In the genomic region with DNA sequence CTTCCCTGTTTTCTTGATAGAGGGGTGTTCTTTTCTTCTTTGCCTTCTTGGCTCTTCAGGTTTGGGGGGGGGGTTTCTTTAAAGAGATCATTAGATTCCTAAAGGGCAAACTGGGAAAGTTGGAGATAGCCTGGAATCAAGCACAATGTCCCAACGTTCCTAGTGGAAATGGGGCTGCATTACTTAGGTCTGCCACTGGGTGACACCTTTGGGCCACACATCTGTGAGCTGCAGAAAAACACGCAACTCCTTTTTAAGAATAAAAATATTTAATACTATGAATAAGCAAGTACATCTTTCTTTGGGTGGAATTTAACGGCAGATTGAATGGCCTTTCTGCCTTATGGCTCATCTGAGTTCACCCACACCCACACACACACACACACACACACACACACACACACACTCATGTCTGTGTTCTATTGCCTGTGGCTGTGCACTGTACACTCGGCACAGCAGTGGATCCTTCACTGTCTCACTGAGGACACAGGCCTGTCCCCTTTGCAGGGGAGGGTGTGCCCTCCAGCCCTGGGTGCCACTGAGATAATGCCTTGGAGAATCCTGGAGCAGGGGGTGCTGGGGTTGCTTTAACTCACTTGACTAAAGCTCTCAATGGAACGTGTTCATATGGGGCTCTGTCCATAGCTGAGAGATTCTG, we compare ENCODE assay signal across 9 mouse cellular contexts.
A peak's percentile ranks its signal among the peaks of the same experiment; 100 is the strongest.
DNase-seq lines count a peak whose midpoint lies in the region; ATAC-seq lines count a peak whose summit lies in the region.
"Had no signal": no experiment of that assay in that cellular context is flagged by ENCODE, and none has a peak within 500 bp of the region (broad histone marks: within the 10 kb centered on the region; RNA-seq: fewer than 3 reads in every experiment).

No protein-coding gene starts in this region.

- no peak overlapping the region for H3K4me3 ChIP-seq in embryonic facial prominence, embryonic 14.5 days (ENCODE audit: low read depth, low read length)
- H3K4me3 ChIP-seq: heart, embryonic 15.5 days had no signal

- no peaks in the 10 kb centered on the region for H3K27me3 ChIP-seq in embryonic facial prominence, embryonic 14.5 days (replicated peaks; ENCODE audit: control insufficient read depth, insufficient read depth, low read length)
- H3K27me3 ChIP-seq: heart, embryonic 15.5 days had no signal

- no peaks in the 10 kb centered on the region for H3K36me3 ChIP-seq in embryonic facial prominence, embryonic 14.5 days (ENCODE audit: control insufficient read depth, insufficient read depth, low read length)
- H3K36me3 ChIP-seq: heart, embryonic 15.5 days had no signal

- DNase-seq in CD4-positive, CD25-positive, alpha-beta regulatory T cell, adult 2 months (ENCODE audit: low read depth, low spot score) = peak; percentile 30
- peak; percentile 69 to 80 for DNase-seq in adrenal gland, postnatal 36 days
- DNase-seq in embryonic facial prominence, embryonic 14.5 days (ENCODE audit: low spot score) = peak; percentile 73
- peak; percentile 79 for DNase-seq in heart, postnatal 4 days
- peak; percentile 54 for DNase-seq in layer of hippocampus, adult 9-11 months
- DNase-seq in lung, postnatal 4 days = peak; percentile 50 to 70
- DNase-seq in skeletal muscle tissue, adult 2 months (ENCODE audit: low read depth, low spot score) = peak; percentile 44

- 36% methylated on average over 5 of the region's 5 CpGs for WGBS in embryonic facial prominence, embryonic 14.5 days

- H3K9me3 ChIP-seq in embryonic facial prominence, embryonic 14.5 days (ENCODE audit: control insufficient read depth, low read length) = no peaks in the 10 kb centered on the region
- H3K9me3 ChIP-seq: heart, embryonic 15.5 days had no signal

- no peak for ATAC-seq in CD4-positive, CD25-positive, alpha-beta regulatory T cell, adult 4 months
- ATAC-seq in embryonic facial prominence, embryonic 14.5 days (ENCODE audit: low read depth) = 0 out of 2 replicates have a peak, but pooled peaks have one; percentile 26

- no peak overlapping the region for H3K27ac ChIP-seq in embryonic facial prominence, embryonic 14.5 days (replicated peaks; ENCODE audit: low read depth, low read length)
- H3K27ac ChIP-seq: heart, embryonic 15.5 days had no signal

- H3K4me2 ChIP-seq in embryonic facial prominence, embryonic 14.5 days (ENCODE audit: low read depth, low read length) = no peak overlapping the region
- H3K4me2 ChIP-seq: heart, embryonic 15.5 days had no signal

- H3K9ac ChIP-seq in embryonic facial prominence, embryonic 14.5 days (ENCODE audit: low read depth, low read length) = no peak overlapping the region
- H3K9ac ChIP-seq: heart, embryonic 15.5 days had no signal

- no peaks in the 10 kb centered on the region for H3K4me1 ChIP-seq in embryonic facial prominence, embryonic 14.5 days (ENCODE audit: control insufficient read depth, insufficient read depth, low read length)
